Mouse (Mus musculus) lung, postnatal 0 days (tissue): ENCODE measurements around the gene Map4k1. TPM values are rescaled to one million over a fixed set of nuclear protein-coding genes. Genes with fewer than 3 reads are reported as not detected.

Experiments
- ATAC-seq: fragments of 200-750 bp; cut with Nextera tagmentation; 2 replicates; pipeline ENCODE4 v1.8.0; 2017; ENCODE audit warnings: moderate library complexity
- DNase-seq: peaks from one replicate; pipeline ENCODE4 v3.0.0-alpha.2; 2016; ENCODE audit warnings: low spot score
- H3K27ac ChIP-seq: fragments of 300-500 bp; sonication (generic); 2 replicates; pipeline ENCODE4 v1.5.1; 2014; ENCODE audit warnings: antibody characterized with exemption, mild to moderate bottlenecking, low read length, mixed read lengths
- H3K27me3 ChIP-seq: fragments of 300-500 bp; sonication (generic); replicated peaks from 2 replicates; pipeline ENCODE4 v1.6.1; 2014; ENCODE audit warnings: low read length, mixed read lengths; ENCODE audit not compliant: insufficient read depth
- H3K36me3 ChIP-seq: fragments of 300-500 bp; sonication (generic); 2 replicates; pipeline ENCODE4 v1.6.1; 2014; ENCODE audit warnings: low read length, mixed read lengths; ENCODE audit not compliant: insufficient read depth
- H3K4me1 ChIP-seq: fragments of 300-500 bp; sonication (generic); 2 replicates; pipeline ENCODE4 v1.6.1; 2014; ENCODE audit warnings: antibody characterized with exemption, low read depth, low read length, mixed read lengths; ENCODE audit not compliant: insufficient read depth
- H3K4me2 ChIP-seq: fragments of 300-500 bp; sonication (generic); replicated peaks from 2 replicates; pipeline ENCODE4 v1.6.1; 2014; ENCODE audit warnings: low read depth, mild to moderate bottlenecking, low read length, moderate library complexity, mixed read lengths
- H3K4me3 ChIP-seq: fragments of 300-500 bp; sonication (generic); 2 replicates; pipeline ENCODE4 v1.5.1; 2014; ENCODE audit warnings: low read depth, low read length
- H3K9ac ChIP-seq: fragments of 300-500 bp; sonication (generic); replicated peaks from 2 replicates; pipeline ENCODE4 v1.6.1; 2014; ENCODE audit warnings: low read depth, mild to moderate bottlenecking
- H3K9me3 ChIP-seq: fragments of 300-500 bp; sonication (generic); 2 replicates; pipeline ENCODE4 v1.6.1; 2016; ENCODE audit warnings: low read length, mixed read lengths
- CTCF ChIP-seq: IDR thresholded peaks from 2 replicates; pipeline ENCODE4 v1.5.1; 2016; ENCODE audit warnings: antibody characterized with exemption, mild to moderate bottlenecking
- EP300 ChIP-seq: IDR thresholded peaks from 2 replicates; pipeline ENCODE4 v1.6.1; 2016; ENCODE audit warnings: antibody characterized with exemption, mild to moderate bottlenecking, control low read depth
- WGBS: fragments of 180-500 bp; shearing (Covaris S2); extraction: QIAGEN DNeasy Blood & Tissue Kit; methylation state at CpG from one replicate; pipeline ENCODE4 v1.1.7; 2014; 5-methylcytosine and 5-hydroxymethylcytosine counted together
- polyA plus RNA-seq: library from polyadenylated mRNA; unstranded; fragments of >200 nt; fragmentation: Nextera tagmentation; extraction: Ambion mirVana; gene quantifications from 2 replicates; pipeline ENCODE4 v1.2.1, GENCODE M21; 2015

Map4k1 gene
- polyA plus RNA-seq, 1 experiment from 2014 or later: 3.5 TPM

- H3K36me3 ChIP-seq: no peaks in the 10 kb centered on the region
- no peaks in the 10 kb centered on the region for H3K9me3 ChIP-seq
- H3K27ac ChIP-seq: peak overlapping the region; percentile 77
- no peak for TF ChIP-seq CTCF
- no peak for TF ChIP-seq EP300
- H3K4me3 ChIP-seq: no peak overlapping the region
- H3K9ac ChIP-seq: no peak overlapping the region
- WGBS: 53% methylated on average over 7 of the region's 7 CpGs
- no peaks in the 10 kb centered on the region for H3K27me3 ChIP-seq
- no peak overlapping the region for H3K4me2 ChIP-seq
- H3K4me1 ChIP-seq: peaks cover 36% of the 10 kb centered on the region; the same call in 1 of the 2 replicates
- DNase-seq (peak; percentile 50), ATAC-seq (peak; percentile 46)
Measured at GRCm38 (mm10) chr7:28939418-28940183, 42.2 kb upstream of the Map4k1 start.

- Histone ChIP-seq H3K9me3 (no peaks in the 10 kb centered on the region), H3K4me2 (no peak overlapping the region), H3K36me3 (no peaks in the 10 kb centered on the region), H3K27ac (peak overlapping the region; percentile 77), H3K4me1 (peaks cover 49% of the 10 kb centered on the region; the same call in 1 of the 2 replicates), H3K4me3 (no peak overlapping the region), H3K9ac (no peak overlapping the region), H3K27me3 (no peaks in the 10 kb centered on the region)
- DNase-seq (peak; percentile 49), ATAC-seq (no peak)
- WGBS: 33% methylated on average over 4 of the region's 4 CpGs
- no peak for TF ChIP-seq CTCF
- no peak for TF ChIP-seq EP300
Measured at GRCm38 (mm10) chr7:28941129-28941528, 40.7 kb upstream of the Map4k1 start.

- H3K4me3 ChIP-seq: no peak overlapping the region
- 37% methylated on average over 4 of the region's 4 CpGs for WGBS
- no peak overlapping the region for H3K9ac ChIP-seq
- TF ChIP-seq CTCF: no peak
- no peak for TF ChIP-seq EP300
- H3K4me1 ChIP-seq: peaks cover 51% of the 10 kb centered on the region; the same call in 1 of the 2 replicates
- peak overlapping the region; percentile 77 for H3K27ac ChIP-seq
- H3K27me3 ChIP-seq: no peaks in the 10 kb centered on the region
- no peak overlapping the region for H3K4me2 ChIP-seq
- no peak for DNase-seq
- ATAC-seq: no peak
- no peaks in the 10 kb centered on the region for H3K9me3 ChIP-seq
- H3K36me3 ChIP-seq: no peaks in the 10 kb centered on the region
Measured at GRCm38 (mm10) chr7:28941542-28941941, 40.3 kb upstream of the Map4k1 start.

- no peak overlapping the region for H3K9ac ChIP-seq
- no peak overlapping the region for H3K4me2 ChIP-seq
- TF ChIP-seq EP300: peak; percentile 80
- TF ChIP-seq CTCF: no peak
- 36% methylated on average over 5 of the region's 5 CpGs for WGBS
- no peaks in the 10 kb centered on the region for H3K9me3 ChIP-seq
- no peak overlapping the region for H3K4me3 ChIP-seq
- H3K27ac ChIP-seq: peak overlapping the region; percentile 89
- peaks cover 58% of the 10 kb centered on the region; the same call in 1 of the 2 replicates for H3K4me1 ChIP-seq
- H3K36me3 ChIP-seq: no peaks in the 10 kb centered on the region
- DNase-seq (no peak), ATAC-seq (peak; percentile 34)
- no peaks in the 10 kb centered on the region for H3K27me3 ChIP-seq
Measured at GRCm38 (mm10) chr7:28943451-28944180, 38.2 kb upstream of the Map4k1 start.

- no peaks in the 10 kb centered on the region for H3K27me3 ChIP-seq
- no peak for ATAC-seq
- no peak for DNase-seq
- H3K36me3 ChIP-seq: no peaks in the 10 kb centered on the region
- H3K4me1 ChIP-seq: peaks cover 58% of the 10 kb centered on the region; the same call in 1 of the 2 replicates
- peak overlapping the region; percentile 89 for H3K27ac ChIP-seq
- H3K4me2 ChIP-seq: peak overlapping the region; percentile 28
- H3K9me3 ChIP-seq: no peaks in the 10 kb centered on the region
- no peak overlapping the region for H3K4me3 ChIP-seq
- TF ChIP-seq EP300: peak; percentile 6; the same call in 1 of the 2 replicates
- TF ChIP-seq CTCF: no peak
- H3K9ac ChIP-seq: no peak overlapping the region
- WGBS: 25% methylated on average over 6 of the region's 6 CpGs
Measured at GRCm38 (mm10) chr7:28944756-28945415, 37.0 kb upstream of the Map4k1 start.
